Mouse (Mus musculus) hindbrain, embryonic 12.5 days (tissue): ENCODE measurements at regions not wholly inside any gene's neighbourhood (a gene's known extent, or its start where the extent isn't known, plus 50 kb on each side); places are given as distances from the start of the nearest gene placed in this dataset.

Experiments
- ATAC-seq: fragments of 200-750 bp; cut with Nextera tagmentation; 2 replicates; pipeline ENCODE4 v1.8.0; 2017; ENCODE audit warnings: moderate TSS enrichment; ENCODE audit not compliant: low FRiP score
- H3K27ac ChIP-seq: fragments of 300-500 bp; sonication (generic); 2 replicates; pipeline ENCODE4 v1.5.1; 2016; ENCODE audit warnings: mild to moderate bottlenecking
- H3K27me3 ChIP-seq: fragments of 300-500 bp; sonication (generic); 2 replicates; pipeline ENCODE4 v1.6.1; 2016; ENCODE audit warnings: mild to moderate bottlenecking
- H3K36me3 ChIP-seq: fragments of 300-500 bp; sonication (generic); 2 replicates; pipeline ENCODE4 v1.6.1; 2016; ENCODE audit warnings: mild to moderate bottlenecking
- H3K4me1 ChIP-seq: fragments of 300-500 bp; sonication (generic); 2 replicates; pipeline ENCODE4 v1.6.1; 2016
- H3K4me2 ChIP-seq: fragments of 300-500 bp; sonication (generic); replicated peaks from 2 replicates; pipeline ENCODE4 v1.6.1; 2016; ENCODE audit warnings: mild to moderate bottlenecking
- H3K4me3 ChIP-seq: fragments of 300-500 bp; sonication (generic); 2 replicates; pipeline ENCODE4 v1.5.1; 2016; ENCODE audit warnings: mild to moderate bottlenecking
- H3K9ac ChIP-seq: fragments of 300-500 bp; sonication (generic); 2 replicates; pipeline ENCODE4 v1.6.1; 2016; ENCODE audit warnings: mild to moderate bottlenecking, moderate library complexity
- H3K9me3 ChIP-seq: fragments of 300-500 bp; sonication (generic); replicated peaks from 2 replicates; pipeline ENCODE4 v1.6.1; 2016; ENCODE audit warnings: mild to moderate bottlenecking
- WGBS: fragments of 180-500 bp; shearing (Covaris S2); methylation state at CpG from one replicate; pipeline ENCODE4 v1.1.7; 2016; 5-methylcytosine and 5-hydroxymethylcytosine counted together

DNA sequence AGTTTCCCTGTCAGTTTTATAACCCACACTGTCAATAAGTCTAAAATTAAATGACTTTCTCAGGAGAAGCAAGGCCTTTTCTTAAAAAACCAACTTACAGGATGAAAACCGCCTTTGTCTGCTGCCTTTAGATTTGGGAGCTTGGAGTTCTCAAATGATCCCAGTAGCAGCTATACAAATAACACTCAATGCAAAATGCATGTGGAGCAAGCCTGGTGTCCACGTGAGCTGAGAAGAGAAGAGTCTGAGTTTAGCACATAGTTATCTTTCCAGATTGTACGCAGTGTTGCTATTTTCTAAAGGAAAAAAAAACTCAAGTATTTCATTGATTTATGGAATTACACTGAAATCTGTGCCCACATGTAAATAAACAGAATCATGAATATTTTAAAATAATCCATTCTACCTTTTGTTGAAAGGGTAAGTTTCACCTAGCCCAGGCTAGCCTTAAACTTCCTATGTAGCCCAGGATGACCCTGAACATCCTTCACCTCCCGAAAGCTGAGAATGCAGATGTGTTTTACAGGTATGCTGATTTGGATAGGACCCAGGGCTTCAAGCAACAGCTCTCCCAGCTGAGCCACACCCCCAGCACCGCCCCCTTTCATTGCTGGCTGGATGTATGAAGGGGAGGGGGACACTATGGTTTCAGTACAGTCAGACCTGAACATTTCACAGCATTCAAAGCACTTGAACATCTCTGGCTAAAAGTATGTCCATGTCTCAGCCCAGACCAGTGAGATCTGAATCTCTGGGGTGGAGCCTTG, 262.5 kb upstream of the Tle3 start:
- H3K4me2 ChIP-seq: no peak overlapping the region
- WGBS: 91% methylated on average over 5 of the region's 5 CpGs
- H3K27me3 ChIP-seq: peaks cover 19% of the 10 kb centered on the region
- H3K27ac ChIP-seq: no peak overlapping the region
- H3K9ac ChIP-seq: no peak overlapping the region
- no peaks in the 10 kb centered on the region for H3K9me3 ChIP-seq
- H3K4me3 ChIP-seq: no peak overlapping the region
- H3K36me3 ChIP-seq: no peaks in the 10 kb centered on the region
- H3K4me1 ChIP-seq: peaks cover 42% of the 10 kb centered on the region
- no peak for ATAC-seq

DNA sequence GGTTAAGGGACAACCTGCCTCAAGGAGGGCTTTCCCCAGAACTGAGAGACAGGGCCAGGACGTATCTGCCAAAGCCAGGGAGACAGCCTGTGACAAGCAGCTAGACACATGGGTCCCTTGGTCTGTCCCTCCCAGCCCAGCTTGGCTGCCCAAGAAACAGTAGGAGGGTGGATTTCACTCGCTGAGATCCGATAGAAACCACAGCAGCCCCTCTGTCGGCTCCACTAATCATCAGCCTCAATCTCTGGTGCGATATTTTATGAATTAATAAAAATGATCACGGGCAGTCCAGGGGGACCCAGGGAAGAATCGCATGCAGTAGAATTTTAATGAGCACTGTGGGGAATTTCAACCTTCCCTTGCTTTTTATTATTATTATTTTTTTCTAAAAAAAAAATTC, 261.0 kb upstream of the Tle3 start:
- Histone ChIP-seq H3K36me3 (no peaks in the 10 kb centered on the region), H3K4me1 (peaks cover 42% of the 10 kb centered on the region), H3K27ac (peak overlapping the region; percentile 74), H3K27me3 (peaks cover 16% of the 10 kb centered on the region), H3K4me2 (peak overlapping the region; percentile 33), H3K9ac (no peak overlapping the region), H3K4me3 (no peak overlapping the region), H3K9me3 (no peaks in the 10 kb centered on the region)
- 28% methylated on average over 7 of the region's 7 CpGs for WGBS
- peak; percentile 43; the same call in 1 of the 2 replicates for ATAC-seq

DNA sequence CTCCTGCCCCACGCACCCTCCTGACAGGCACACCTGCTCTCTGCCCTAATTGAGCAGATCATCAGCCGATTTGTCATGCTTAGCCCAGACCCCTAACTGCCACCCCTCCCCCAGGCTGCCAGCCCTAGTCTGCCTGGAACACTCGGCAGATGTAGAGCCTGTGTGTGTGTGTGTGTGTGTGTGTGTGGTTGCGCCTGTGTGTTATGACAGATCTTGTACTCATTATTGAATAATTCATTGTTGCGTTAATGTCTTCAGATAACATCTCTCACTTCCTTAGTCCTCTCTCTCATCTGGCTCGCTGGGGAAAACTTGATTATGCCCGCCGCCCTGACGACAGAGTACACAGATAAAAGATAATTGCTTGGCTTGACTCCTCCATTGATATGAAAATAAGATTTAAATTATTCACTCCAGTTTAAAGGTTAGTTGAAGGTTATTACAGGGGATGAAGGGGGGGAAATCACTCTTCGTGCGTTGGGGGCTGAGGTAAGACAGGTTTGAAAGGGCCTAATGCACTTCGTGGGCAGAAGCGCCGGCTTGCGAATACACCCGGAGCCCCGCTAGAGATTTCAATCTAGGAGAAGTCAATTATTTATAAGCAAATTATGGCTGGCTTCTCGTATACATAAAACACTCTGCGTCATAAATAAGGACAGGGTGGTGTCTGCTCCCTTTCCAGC, 260.3 kb upstream of the Tle3 start:
- peak; percentile 94 for ATAC-seq
- WGBS: 31% methylated on average over 19 of the region's 19 CpGs
- H3K9ac ChIP-seq: no peak overlapping the region

DNA sequence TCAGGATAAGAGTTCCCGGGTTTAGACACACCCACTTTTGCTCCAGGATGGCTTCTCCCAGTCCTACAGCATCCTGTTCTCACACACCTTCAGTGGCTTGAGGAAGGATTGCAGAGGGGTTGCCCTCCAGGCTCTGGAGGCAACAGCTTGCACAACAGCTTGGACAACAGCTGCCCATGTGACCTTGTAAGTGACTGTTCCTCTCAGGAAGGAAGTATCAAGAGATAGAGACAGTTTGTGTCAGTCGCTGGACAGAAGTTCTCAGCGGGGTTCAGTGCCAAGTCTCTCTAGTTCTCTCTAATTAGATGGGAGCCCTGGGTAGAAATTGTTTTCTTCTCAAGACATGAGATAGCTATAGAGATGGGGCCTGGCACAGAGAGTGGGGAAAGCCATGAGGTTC, 252.9 kb upstream of the Tle3 start:
- 85% methylated on average over 3 of the region's 3 CpGs for WGBS
- no peaks in the 10 kb centered on the region for H3K36me3 ChIP-seq
- no peak for ATAC-seq
- peaks cover 12% of the 10 kb centered on the region for H3K27me3 ChIP-seq
- H3K9ac ChIP-seq: no peak overlapping the region
- H3K4me3 ChIP-seq: no peak overlapping the region
- H3K27ac ChIP-seq: no peak overlapping the region
- H3K4me1 ChIP-seq: peaks cover 18% of the 10 kb centered on the region
- H3K9me3 ChIP-seq: no peaks in the 10 kb centered on the region
- no peak overlapping the region for H3K4me2 ChIP-seq

More for the DNA sequence above, 260.3 kb upstream of the Tle3 start:
- Histone ChIP-seq H3K4me3 (no peak overlapping the region), H3K4me1 (peaks cover 42% of the 10 kb centered on the region), H3K27me3 (peaks cover 16% of the 10 kb centered on the region), H3K9me3 (no peaks in the 10 kb centered on the region), H3K36me3 (no peaks in the 10 kb centered on the region), H3K4me2 (peak overlapping the region; percentile 33), H3K27ac (peak overlapping the region; percentile 74)

DNA sequence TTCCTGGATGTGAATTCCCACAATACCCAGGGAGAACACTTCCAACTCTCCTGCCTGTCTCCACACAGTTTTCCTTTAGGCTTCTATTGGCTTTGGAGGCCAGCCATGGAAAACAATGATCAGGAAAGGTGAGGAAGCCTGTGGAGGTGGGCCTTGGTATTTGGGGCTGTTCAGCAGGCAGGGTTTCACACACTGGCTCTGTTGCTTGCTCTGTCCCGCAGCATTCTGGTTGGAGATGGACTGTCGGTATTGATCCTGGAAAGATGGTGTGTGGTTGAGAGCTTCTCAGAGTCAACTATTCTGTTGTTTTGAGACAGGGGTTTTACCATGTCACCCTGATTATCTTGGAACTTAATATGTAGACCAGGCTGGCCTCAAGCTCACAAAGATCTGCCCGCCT, 251.6 kb upstream of the Tle3 start:
- H3K9me3 ChIP-seq: no peaks in the 10 kb centered on the region
- H3K4me3 ChIP-seq: no peak overlapping the region
- WGBS: 81% methylated on average over 3 of the region's 3 CpGs
- H3K27me3 ChIP-seq: peaks cover 8% of the 10 kb centered on the region; the same call in 1 of the 2 replicates
- no peaks in the 10 kb centered on the region for H3K36me3 ChIP-seq
- ATAC-seq: no peak
- no peak overlapping the region for H3K27ac ChIP-seq
- peaks cover 18% of the 10 kb centered on the region for H3K4me1 ChIP-seq
- no peak overlapping the region for H3K4me2 ChIP-seq
- no peak overlapping the region for H3K9ac ChIP-seq

DNA sequence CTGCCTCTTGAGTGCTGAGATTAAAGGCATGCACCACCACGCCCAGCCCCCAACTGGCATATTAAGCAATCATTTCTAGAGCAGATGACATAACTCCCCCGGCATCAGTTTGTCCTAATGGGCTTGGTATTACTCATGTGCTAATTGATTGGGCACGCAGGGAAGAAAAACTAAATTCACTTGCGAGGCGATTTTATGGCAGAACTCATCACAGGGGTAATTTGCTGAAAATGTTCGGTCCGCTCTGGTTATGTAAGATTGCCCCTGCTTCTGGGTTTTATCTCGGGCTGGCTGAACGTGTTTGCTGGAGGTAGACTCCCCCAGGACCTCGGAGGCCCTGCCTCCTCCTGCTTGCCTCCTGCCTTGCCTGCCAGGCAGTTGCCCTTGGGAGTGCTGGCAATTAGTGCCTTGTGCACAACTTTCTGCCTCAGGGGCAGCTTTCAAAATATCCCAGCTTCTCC, 251.2 kb upstream of the Tle3 start:
- Histone ChIP-seq H3K4me2 (no peak overlapping the region), H3K4me3 (no peak overlapping the region), H3K27me3 (peaks cover 8% of the 10 kb centered on the region; the same call in 1 of the 2 replicates), H3K27ac (peak overlapping the region; percentile 45; the same call in 1 of the 2 replicates), H3K36me3 (no peaks in the 10 kb centered on the region), H3K9me3 (no peaks in the 10 kb centered on the region), H3K4me1 (peaks cover 18% of the 10 kb centered on the region), H3K9ac (no peak overlapping the region)
- no peak for ATAC-seq
- 53% methylated on average over 10 of the region's 10 CpGs for WGBS

DNA sequence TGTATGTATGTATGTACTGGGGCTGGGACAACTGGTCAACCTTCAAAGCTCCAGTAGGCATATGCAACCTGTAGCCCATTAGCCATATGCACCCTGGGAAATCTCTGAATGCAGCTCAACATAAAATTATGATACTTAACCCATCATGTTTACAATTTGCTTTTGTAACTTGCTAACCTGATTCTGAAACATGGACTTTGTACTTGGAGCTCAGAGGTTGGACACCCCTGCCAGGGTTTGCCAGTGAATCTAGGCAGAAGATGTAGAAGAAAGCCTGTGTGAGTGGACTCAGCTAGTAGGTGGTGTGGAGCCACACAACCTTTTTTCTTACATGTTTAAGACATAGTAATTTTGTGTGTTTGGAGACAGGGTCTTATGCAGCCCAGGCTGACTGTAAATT, 248.7 kb upstream of the Tle3 start:
- no peaks in the 10 kb centered on the region for H3K9me3 ChIP-seq
- H3K27ac ChIP-seq: no peak overlapping the region
- H3K9ac ChIP-seq: no peak overlapping the region
- no peaks in the 10 kb centered on the region for H3K36me3 ChIP-seq
- no peak overlapping the region for H3K4me2 ChIP-seq
- ATAC-seq: no peak
- peaks cover 8% of the 10 kb centered on the region; the same call in 1 of the 2 replicates for H3K27me3 ChIP-seq
- peaks cover 18% of the 10 kb centered on the region for H3K4me1 ChIP-seq
- H3K4me3 ChIP-seq: no peak overlapping the region

DNA sequence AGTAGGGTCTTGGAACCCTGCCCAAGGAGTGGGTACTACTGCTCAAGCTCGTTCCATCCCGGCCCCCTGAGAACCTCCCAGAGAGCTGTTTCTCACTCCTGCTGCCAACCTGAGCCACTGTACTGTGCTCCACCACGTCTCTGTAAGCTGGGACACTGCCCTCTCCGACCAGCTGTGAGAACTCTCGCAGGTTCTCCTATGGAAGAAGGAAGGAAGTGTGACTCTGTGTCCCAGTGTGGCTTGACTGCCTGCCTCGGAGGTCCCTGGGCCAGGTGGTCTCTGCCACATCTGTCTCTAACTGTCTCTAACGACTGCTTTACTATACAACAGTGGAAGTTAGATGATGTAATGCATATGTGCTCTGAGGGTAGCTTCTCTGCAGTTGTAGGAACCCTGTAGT, 246.4 kb upstream of the Tle3 start:
- no peaks in the 10 kb centered on the region for H3K36me3 ChIP-seq
- no peak overlapping the region for H3K27ac ChIP-seq
- no peak overlapping the region for H3K4me2 ChIP-seq
- peaks cover 18% of the 10 kb centered on the region for H3K4me1 ChIP-seq
- no peak overlapping the region for H3K4me3 ChIP-seq
- WGBS: 70% methylated on average over 7 of the region's 7 CpGs
- no peak for ATAC-seq
- no peaks in the 10 kb centered on the region for H3K9me3 ChIP-seq
- peaks cover 5% of the 10 kb centered on the region for H3K27me3 ChIP-seq
- no peak overlapping the region for H3K9ac ChIP-seq

DNA sequence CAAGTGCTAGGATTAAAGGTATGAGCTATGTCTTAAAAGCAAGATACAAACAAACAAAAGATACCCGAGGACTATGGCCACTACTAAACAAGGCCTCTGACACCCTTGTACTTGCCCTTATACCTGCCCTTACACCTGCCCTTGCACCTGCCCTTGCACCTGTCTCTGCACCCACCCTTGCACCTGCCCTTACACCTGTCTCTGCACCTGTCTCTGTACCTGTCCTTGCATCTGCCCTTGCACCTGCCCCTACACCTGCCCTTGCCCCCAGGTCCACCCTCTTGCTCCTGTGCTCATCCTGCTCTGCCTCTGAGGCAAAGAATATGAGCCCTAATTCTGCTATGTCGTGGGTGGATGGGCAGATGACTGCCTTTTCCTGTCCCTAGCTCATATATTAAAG, 244.1 kb upstream of the Tle3 start:
- H3K27ac ChIP-seq: no peak overlapping the region
- no peak overlapping the region for H3K9ac ChIP-seq
- H3K4me2 ChIP-seq: no peak overlapping the region
- H3K4me3 ChIP-seq: no peak overlapping the region
- H3K4me1 ChIP-seq: peaks cover 4% of the 10 kb centered on the region
- ATAC-seq: no peak
- H3K9me3 ChIP-seq: no peaks in the 10 kb centered on the region
- peaks cover 5% of the 10 kb centered on the region for H3K27me3 ChIP-seq
- 83% methylated on average over 2 of the region's 2 CpGs for WGBS
- H3K36me3 ChIP-seq: no peaks in the 10 kb centered on the region

DNA sequence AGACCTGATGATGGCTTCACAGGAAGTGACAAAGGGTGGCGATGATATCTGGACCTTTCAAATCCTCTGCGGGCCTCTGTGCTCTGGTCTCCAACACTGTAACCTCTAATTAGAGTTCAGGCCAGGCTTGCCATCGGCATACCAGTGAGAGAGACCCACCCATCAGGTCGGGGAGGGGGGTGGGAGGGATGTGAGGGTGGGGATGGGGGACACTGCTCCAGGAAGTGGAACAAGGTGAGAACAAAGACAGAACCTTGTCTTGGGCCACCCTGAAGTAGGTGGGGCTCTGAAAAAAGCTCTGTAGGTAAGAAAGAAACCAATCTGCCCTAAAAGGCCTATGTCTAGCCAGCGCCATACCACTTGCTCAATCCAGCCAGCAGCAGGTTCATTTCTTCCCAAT, 243.0 kb upstream of the Tle3 start:
- Histone ChIP-seq H3K4me1 (peaks cover 4% of the 10 kb centered on the region), H3K27ac (no peak overlapping the region), H3K27me3 (peaks cover 5% of the 10 kb centered on the region), H3K4me2 (no peak overlapping the region), H3K4me3 (no peak overlapping the region), H3K36me3 (no peaks in the 10 kb centered on the region), H3K9ac (no peak overlapping the region), H3K9me3 (no peaks in the 10 kb centered on the region)
- WGBS: 74% methylated on average over 5 of the region's 5 CpGs
- ATAC-seq: no peak

DNA sequence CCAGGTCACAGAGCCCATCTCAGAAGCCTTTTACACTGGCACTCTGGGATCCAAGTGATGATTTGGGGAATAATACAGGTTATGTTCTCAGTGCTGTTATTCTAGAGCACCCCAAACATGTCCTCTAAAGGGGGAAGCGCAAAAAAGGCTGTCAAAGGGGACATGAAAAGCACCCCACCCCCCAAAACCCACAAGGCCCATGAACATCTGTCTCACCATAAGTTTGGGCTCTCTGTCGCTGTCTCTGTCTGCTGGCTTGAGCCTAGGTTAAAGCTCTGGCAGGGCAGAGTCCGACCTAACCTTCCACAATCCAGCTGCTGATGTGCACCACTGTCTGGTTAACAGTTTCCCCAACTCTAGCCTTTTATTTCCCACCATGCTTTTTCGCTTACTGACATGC, 241.3 kb upstream of the Tle3 start:
- no peak overlapping the region for H3K4me2 ChIP-seq
- H3K36me3 ChIP-seq: no peaks in the 10 kb centered on the region
- peaks cover 5% of the 10 kb centered on the region for H3K27me3 ChIP-seq
- no peaks in the 10 kb centered on the region for H3K9me3 ChIP-seq
- ATAC-seq: no peak
- 73% methylated on average over 4 of the region's 4 CpGs for WGBS
- no peak overlapping the region for H3K4me3 ChIP-seq
- peaks cover 18% of the 10 kb centered on the region for H3K4me1 ChIP-seq
- peak overlapping the region; percentile 60; the same call in 1 of the 2 replicates for H3K27ac ChIP-seq
- no peak overlapping the region for H3K9ac ChIP-seq

DNA sequence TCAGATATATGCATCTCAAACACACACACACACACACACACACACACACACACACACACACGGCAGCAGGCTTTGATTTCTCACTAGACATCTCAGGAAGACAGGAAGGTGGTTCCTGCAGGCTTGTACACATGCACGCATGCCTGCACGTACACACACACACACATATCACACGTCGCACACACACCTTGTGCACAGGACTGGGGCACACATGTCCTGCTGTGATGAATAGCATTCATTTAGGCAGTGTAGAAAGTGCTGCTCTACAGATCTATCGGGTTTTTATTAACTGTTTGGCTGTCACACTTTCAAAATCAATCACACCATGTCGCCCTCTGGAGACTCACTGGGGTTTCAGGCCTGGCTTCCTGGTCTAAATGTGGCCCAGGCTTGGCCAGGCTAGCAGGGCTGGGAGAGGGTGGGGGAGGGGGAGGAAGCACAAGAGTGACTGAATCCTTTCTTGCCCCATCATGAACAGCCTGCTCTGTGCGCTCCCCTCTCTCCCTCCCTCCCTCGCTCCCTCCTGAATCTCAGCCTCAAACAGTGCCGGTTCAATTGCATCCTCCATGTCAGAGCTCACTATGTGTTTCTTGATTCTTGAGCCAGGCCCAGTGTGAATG, 236.8 kb upstream of the Tle3 start:
- Histone ChIP-seq H3K4me2 (no peak overlapping the region), H3K27me3 (peaks cover 8% of the 10 kb centered on the region), H3K27ac (peak overlapping the region; percentile 64), H3K4me1 (peaks cover 30% of the 10 kb centered on the region), H3K9me3 (no peaks in the 10 kb centered on the region), H3K4me3 (no peak overlapping the region), H3K36me3 (no peaks in the 10 kb centered on the region), H3K9ac (no peak overlapping the region)
- WGBS: 37% methylated on average over 10 of the region's 10 CpGs
- ATAC-seq: peak; percentile 69
